Mouse (Mus musculus): Measurements from ENCODE around the gene Lrriq3. TPM values are rescaled to one million over a fixed set of nuclear protein-coding genes. Genes with fewer than 3 reads are reported as not detected.

Gene Lrriq3
- polyA plus RNA-seq, 2 experiments = 0.09 to 0.14 TPM

DNA sequence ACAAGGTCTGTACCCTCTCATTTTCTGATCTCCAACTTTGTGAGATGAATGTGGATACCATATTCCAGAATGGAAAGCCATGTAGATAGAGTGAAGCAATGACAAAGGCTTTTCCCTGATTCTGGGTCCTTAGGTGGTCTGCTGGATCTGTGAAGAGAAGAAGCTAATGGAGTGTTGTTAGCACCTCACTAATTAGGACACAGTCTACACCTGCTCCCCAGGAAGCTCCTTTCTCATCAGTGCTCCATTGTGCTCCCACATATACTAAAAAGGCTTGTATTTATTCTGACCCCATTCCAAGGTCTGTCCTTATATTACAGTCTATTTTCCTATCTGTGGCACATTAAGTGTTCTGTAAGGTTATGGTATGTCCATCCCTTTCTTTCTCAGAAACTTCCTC is 68.6 kb downstream of the Lrriq3 start:
- no peak for TF ChIP-seq CTCF (IDR thresholded peaks at IDR 0.05; ENCODE audit: low read depth)
- TF ChIP-seq EP300 (IDR thresholded peaks at IDR 0.05; ENCODE audit: low read depth) = no peak

DNA sequence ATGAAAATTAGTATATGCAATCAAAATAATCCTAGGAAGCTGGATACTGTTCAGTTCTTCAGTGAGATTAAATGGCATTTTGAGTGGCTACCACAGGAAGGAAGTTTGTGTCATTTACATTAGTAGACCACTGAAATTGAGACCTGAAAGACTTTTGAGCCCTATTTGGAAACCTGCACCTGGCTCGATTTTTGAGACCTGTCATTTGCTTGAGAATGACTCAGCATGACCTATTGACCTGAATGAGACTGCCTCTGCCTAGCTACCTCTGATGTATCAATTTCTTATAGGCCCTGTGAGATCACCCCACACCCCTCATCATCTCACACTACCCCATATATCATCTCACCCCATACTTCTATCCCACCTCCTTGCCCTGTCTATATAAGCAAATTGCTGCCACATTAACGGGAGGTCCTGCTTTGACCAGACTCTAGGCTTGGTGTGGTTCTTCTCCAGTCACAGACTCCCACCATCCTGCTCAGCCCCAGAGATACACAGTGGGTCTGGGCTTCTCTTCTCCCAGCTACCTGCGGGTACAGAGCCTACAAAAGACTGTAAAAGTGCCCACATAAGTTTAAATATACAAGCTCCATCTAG is 87.2 kb downstream of the Lrriq3 start:
- H3K4me3 ChIP-seq (ENCODE audit: insufficient read depth in 1 of 2, low read depth in 2 of 2, low read length in 2 of 2) = no peak overlapping the region
- 40% methylated on average over 3 of the region's 3 CpGs for WGBS (ENCODE audit: insufficient replicate concordance)
- H3K36me3 ChIP-seq (replicated peaks; ENCODE audit: control insufficient read depth, insufficient read depth, low read depth) = no peaks in the 10 kb centered on the region
- no peak for DNase-seq (ENCODE audit: low read depth in 3 of 3, low spot score in 3 of 3)
- no peaks in the 10 kb centered on the region for H3K9me3 ChIP-seq (ENCODE audit: control insufficient read depth, low read length)
- no peak overlapping the region for H3K4me2 ChIP-seq (ENCODE audit: low read depth)
- TF ChIP-seq CTCF (IDR thresholded peaks at IDR 0.05; ENCODE audit: low read depth) (no peak), EP300 (IDR thresholded peaks at IDR 0.05; ENCODE audit: low read depth) (no peak)
- H3K4me1 ChIP-seq (replicated peaks; ENCODE audit: control insufficient read depth in 2 of 2, insufficient read depth in 2 of 2, low read length in 1 of 2) = no peaks in the 10 kb centered on the region
- H3K27ac ChIP-seq = no peak overlapping the region
- no peak for ATAC-seq (ENCODE audit: insufficient read depth)
- H3K9ac ChIP-seq (replicated peaks) = no peak overlapping the region
- H3K27me3 ChIP-seq (ENCODE audit: control insufficient read depth, insufficient read depth, low read length) = no peaks in the 10 kb centered on the region

More for the DNA sequence above, 68.6 kb downstream of the Lrriq3 start:
- no peaks in the 10 kb centered on the region for H3K36me3 ChIP-seq (replicated peaks; ENCODE audit: control insufficient read depth, insufficient read depth, low read depth)
- no peaks in the 10 kb centered on the region for H3K27me3 ChIP-seq (ENCODE audit: control insufficient read depth, insufficient read depth, low read length)
- ATAC-seq (ENCODE audit: insufficient read depth) (no peak), DNase-seq (ENCODE audit: low read depth in 3 of 3, low spot score in 3 of 3) (no peak)
- no peak overlapping the region for H3K4me2 ChIP-seq (ENCODE audit: low read depth)
- H3K9me3 ChIP-seq (ENCODE audit: control insufficient read depth, low read length) = no peaks in the 10 kb centered on the region; the same call in 1 of the 2 replicates
- no peak overlapping the region for H3K27ac ChIP-seq
- H3K9ac ChIP-seq (replicated peaks) = no peak overlapping the region
- no peak overlapping the region for H3K4me3 ChIP-seq (ENCODE audit: insufficient read depth in 1 of 2, low read depth in 2 of 2, low read length in 2 of 2)
- no peaks in the 10 kb centered on the region for H3K4me1 ChIP-seq (replicated peaks; ENCODE audit: control insufficient read depth in 2 of 2, insufficient read depth in 2 of 2, low read length in 1 of 2)

DNA sequence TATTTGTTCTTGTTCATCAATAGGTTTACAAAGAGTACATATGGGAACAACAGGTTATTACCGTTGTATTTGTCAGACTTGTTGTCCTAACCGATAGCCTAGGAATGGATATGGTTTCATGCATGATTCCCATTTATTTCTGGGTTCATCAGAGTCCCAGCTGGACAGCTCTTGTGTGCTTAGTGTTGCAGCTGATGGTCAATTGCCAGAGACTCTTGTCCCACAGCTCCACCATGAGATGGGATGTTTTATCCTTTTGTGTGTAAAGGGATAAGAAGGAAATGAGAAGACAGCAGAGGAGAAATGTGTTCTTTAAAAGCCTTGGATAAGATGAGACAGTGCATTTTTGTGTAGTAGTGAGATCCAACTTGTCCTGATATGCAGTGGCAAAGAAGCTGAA is 93.2 kb downstream of the Lrriq3 start:
- WGBS (ENCODE audit: insufficient replicate concordance) = 62% methylated on average over 2 of the region's 2 CpGs
- DNase-seq (ENCODE audit: low read depth in 3 of 3, low spot score in 3 of 3) = no peak
- TF ChIP-seq EP300 (IDR thresholded peaks at IDR 0.05; ENCODE audit: low read depth) = no peak
- TF ChIP-seq CTCF (IDR thresholded peaks at IDR 0.05; ENCODE audit: low read depth) = no peak
- Histone ChIP-seq H3K9me3 (ENCODE audit: control insufficient read depth, low read length) (no peaks in the 10 kb centered on the region), H3K27ac (no peak overlapping the region), H3K4me3 (ENCODE audit: insufficient read depth in 1 of 2, low read depth in 2 of 2, low read length in 2 of 2) (no peak overlapping the region), H3K27me3 (ENCODE audit: control insufficient read depth, insufficient read depth, low read length) (no peaks in the 10 kb centered on the region), H3K4me2 (ENCODE audit: low read depth) (no peak overlapping the region), H3K9ac (replicated peaks) (no peak overlapping the region), H3K36me3 (replicated peaks; ENCODE audit: control insufficient read depth, insufficient read depth, low read depth) (no peaks in the 10 kb centered on the region), H3K4me1 (replicated peaks; ENCODE audit: control insufficient read depth in 2 of 2, insufficient read depth in 2 of 2, low read length in 1 of 2) (no peaks in the 10 kb centered on the region)
- no peak for ATAC-seq (ENCODE audit: insufficient read depth)

DNA sequence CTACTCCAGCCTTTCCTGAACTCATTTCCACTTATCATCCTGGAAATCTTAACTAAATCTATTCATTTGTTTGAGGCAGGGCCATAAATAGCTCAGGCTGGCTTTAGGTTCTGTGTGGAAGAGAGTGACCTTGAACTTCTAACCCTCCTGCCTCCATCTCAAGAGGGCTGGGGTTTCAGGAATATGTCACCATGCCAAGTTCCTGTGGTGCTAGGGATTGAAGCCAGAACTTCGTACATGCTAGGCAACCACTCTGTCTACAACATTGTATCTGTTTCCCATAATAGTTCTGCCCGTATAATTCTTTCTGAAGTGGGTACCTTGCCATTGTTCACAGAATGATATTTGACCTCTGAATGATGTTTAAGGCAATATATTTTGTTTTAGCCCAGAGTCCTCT is 95.6 kb downstream of the Lrriq3 start:
- Histone ChIP-seq H3K4me1 (replicated peaks; ENCODE audit: control insufficient read depth in 2 of 2, insufficient read depth in 2 of 2, low read length in 1 of 2) (no peaks in the 10 kb centered on the region), H3K4me3 (ENCODE audit: insufficient read depth in 1 of 2, low read depth in 2 of 2, low read length in 2 of 2) (no peak overlapping the region), H3K27me3 (ENCODE audit: control insufficient read depth, insufficient read depth, low read length) (no peaks in the 10 kb centered on the region), H3K36me3 (replicated peaks; ENCODE audit: control insufficient read depth, insufficient read depth, low read depth) (no peaks in the 10 kb centered on the region), H3K9me3 (ENCODE audit: control insufficient read depth, low read length) (no peaks in the 10 kb centered on the region), H3K4me2 (ENCODE audit: low read depth) (no peak overlapping the region), H3K27ac (no peak overlapping the region), H3K9ac (replicated peaks) (no peak overlapping the region)
- no peak for DNase-seq (ENCODE audit: low read depth in 3 of 3, low spot score in 3 of 3)
- 46% methylated on average over 2 of the region's 2 CpGs for WGBS (ENCODE audit: insufficient replicate concordance)
- no peak for TF ChIP-seq CTCF (IDR thresholded peaks at IDR 0.05; ENCODE audit: low read depth)
- ATAC-seq (ENCODE audit: insufficient read depth) = no peak

DNA sequence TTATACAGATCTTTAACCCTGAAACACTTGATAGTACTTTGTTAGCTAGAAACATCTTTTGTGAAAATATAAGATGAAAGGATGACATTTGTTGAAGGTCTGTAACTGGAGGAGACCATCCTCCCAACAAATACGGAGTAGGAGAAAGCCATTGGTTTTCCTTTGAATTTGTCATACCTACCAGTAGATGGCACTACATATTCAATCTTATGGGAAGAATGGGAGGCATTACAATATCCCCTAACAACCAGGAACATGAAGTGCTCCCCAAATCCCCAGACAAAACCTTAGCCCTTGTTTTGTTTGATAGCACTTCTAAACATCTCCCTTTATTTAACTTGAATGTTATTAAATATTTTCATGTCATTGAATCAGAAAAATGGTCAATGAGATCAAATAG is 141.7 kb downstream of the Lrriq3 start:
- ATAC-seq (ENCODE audit: insufficient read depth) (no peak), DNase-seq (ENCODE audit: low read depth in 3 of 3, low spot score in 3 of 3) (no peak)
- H3K4me2 ChIP-seq (ENCODE audit: low read depth) = no peak overlapping the region
- no peaks in the 10 kb centered on the region for H3K27me3 ChIP-seq (ENCODE audit: control insufficient read depth, insufficient read depth, low read length)
- H3K9me3 ChIP-seq (ENCODE audit: control insufficient read depth, low read length) = no peaks in the 10 kb centered on the region
- no peak overlapping the region for H3K9ac ChIP-seq (replicated peaks)
- TF ChIP-seq EP300 (IDR thresholded peaks at IDR 0.05; ENCODE audit: low read depth) (no peak), CTCF (IDR thresholded peaks at IDR 0.05; ENCODE audit: low read depth) (no peak; the same call in 1 of the 2 replicates)
- no peak overlapping the region for H3K27ac ChIP-seq
- 28% methylated on average over 1 of the region's 1 CpGs for WGBS (ENCODE audit: insufficient replicate concordance)
- no peaks in the 10 kb centered on the region for H3K4me1 ChIP-seq (replicated peaks; ENCODE audit: control insufficient read depth in 2 of 2, insufficient read depth in 2 of 2, low read length in 1 of 2)
- no peaks in the 10 kb centered on the region for H3K36me3 ChIP-seq (replicated peaks; ENCODE audit: control insufficient read depth, insufficient read depth, low read depth)
- H3K4me3 ChIP-seq (ENCODE audit: insufficient read depth in 1 of 2, low read depth in 2 of 2, low read length in 2 of 2) = no peak overlapping the region

Data from liver, embryonic 14.5 days (tissue).